Mouse (Mus musculus) limb, embryonic 12.5 days (tissue): Measurements from ENCODE around the gene Ptpn13. TPM values are rescaled to one million over a fixed set of nuclear protein-coding genes. Genes with fewer than 3 reads are reported as not detected.

Source experiments
- ATAC-seq: fragments of 200-750 bp; cut with Nextera tagmentation; 2 replicates; pipeline ENCODE4 v1.8.0; 2017; ENCODE audit warnings: low read depth, moderate TSS enrichment; ENCODE audit not compliant: insufficient number of reproducible peaks, insufficient read depth, low FRiP score, low TSS enrichment
- H3K27ac ChIP-seq: fragments of 300-500 bp; sonication (generic); 2 replicates; pipeline ENCODE4 v1.5.1; 2016; ENCODE audit warnings: mild to moderate bottlenecking, moderate library complexity
- H3K27me3 ChIP-seq: fragments of 300-500 bp; sonication (generic); 2 replicates; pipeline ENCODE4 v1.6.1; 2016; ENCODE audit warnings: mild to moderate bottlenecking, moderate library complexity
- H3K36me3 ChIP-seq: fragments of 300-500 bp; sonication (generic); 2 replicates; pipeline ENCODE4 v1.6.1; 2016; ENCODE audit warnings: mild to moderate bottlenecking, moderate library complexity
- H3K4me1 ChIP-seq: fragments of 300-500 bp; sonication (generic); replicated peaks from 2 replicates; pipeline ENCODE4 v1.6.1; 2016
- H3K4me2 ChIP-seq: fragments of 300-500 bp; sonication (generic); 2 replicates; pipeline ENCODE4 v1.6.1; 2016; ENCODE audit warnings: mild to moderate bottlenecking, moderate library complexity
- H3K4me3 ChIP-seq: fragments of 300-500 bp; sonication (generic); replicated peaks from 2 replicates; pipeline ENCODE4 v1.5.1; 2016; ENCODE audit warnings: mild to moderate bottlenecking
- H3K9ac ChIP-seq: fragments of 300-500 bp; sonication (generic); replicated peaks from 2 replicates; pipeline ENCODE4 v1.6.1; 2016; ENCODE audit warnings: mild to moderate bottlenecking, moderate library complexity
- H3K9me3 ChIP-seq: fragments of 300-500 bp; sonication (generic); 2 replicates; pipeline ENCODE4 v1.6.1; 2016; ENCODE audit warnings: mild to moderate bottlenecking, moderate library complexity
- WGBS: fragments of 180-500 bp; shearing (Covaris S2); methylation state at CpG from one replicate; pipeline ENCODE4 v1.1.7; 2016; 5-methylcytosine and 5-hydroxymethylcytosine counted together
- polyA plus RNA-seq: library from polyadenylated mRNA; unstranded; fragments of >200 nt; fragmentation: Nextera tagmentation; extraction: Ambion mirVana; gene quantifications from 2 replicates; pipeline ENCODE4 v1.2.1, GENCODE M21; 2016

Gene Ptpn13
- 12.5 and 13.2 TPM in 2 replicates for polyA plus RNA-seq

GRCm38 (mm10) chr5:103424678-103425319 lies at the start of gene Ptpn13:
TSS of gene Ptpn13 (plus strand) at chr5:103425192.
- Histone ChIP-seq H3K36me3 (no peaks in the 10 kb centered on the region), H3K4me1 (peaks cover 41% of the 10 kb centered on the region), H3K27ac (peak within 1 kb of the TSS; percentile 79), H3K4me2 (peak within 1 kb of the TSS; percentile 95), H3K9me3 (no peaks in the 10 kb centered on the region), H3K4me3 (peak within 1 kb of the TSS; percentile 81), H3K9ac (peak within 1 kb of the TSS; percentile 79), H3K27me3 (peaks cover 19% of the 10 kb centered on the region)
- ATAC-seq = peak; percentile 90
- WGBS = under 1% methylated on average over 53 of the region's 55 CpGs

- no peaks in the 10 kb centered on the region for H3K36me3 ChIP-seq
- H3K9me3 ChIP-seq = no peaks in the 10 kb centered on the region
- H3K4me3 ChIP-seq = no peak overlapping the region
- no peak for ATAC-seq
- no peak overlapping the region for H3K27ac ChIP-seq
- H3K9ac ChIP-seq = no peak overlapping the region
- 85% methylated on average over 9 of the region's 9 CpGs for WGBS
- no peak overlapping the region for H3K4me2 ChIP-seq
- no peaks in the 10 kb centered on the region for H3K27me3 ChIP-seq
- no peaks in the 10 kb centered on the region for H3K4me1 ChIP-seq
Measured at GRCm38 (mm10) chr5:103375226-103375625, 49.8 kb upstream of the Ptpn13 start.

DNA sequence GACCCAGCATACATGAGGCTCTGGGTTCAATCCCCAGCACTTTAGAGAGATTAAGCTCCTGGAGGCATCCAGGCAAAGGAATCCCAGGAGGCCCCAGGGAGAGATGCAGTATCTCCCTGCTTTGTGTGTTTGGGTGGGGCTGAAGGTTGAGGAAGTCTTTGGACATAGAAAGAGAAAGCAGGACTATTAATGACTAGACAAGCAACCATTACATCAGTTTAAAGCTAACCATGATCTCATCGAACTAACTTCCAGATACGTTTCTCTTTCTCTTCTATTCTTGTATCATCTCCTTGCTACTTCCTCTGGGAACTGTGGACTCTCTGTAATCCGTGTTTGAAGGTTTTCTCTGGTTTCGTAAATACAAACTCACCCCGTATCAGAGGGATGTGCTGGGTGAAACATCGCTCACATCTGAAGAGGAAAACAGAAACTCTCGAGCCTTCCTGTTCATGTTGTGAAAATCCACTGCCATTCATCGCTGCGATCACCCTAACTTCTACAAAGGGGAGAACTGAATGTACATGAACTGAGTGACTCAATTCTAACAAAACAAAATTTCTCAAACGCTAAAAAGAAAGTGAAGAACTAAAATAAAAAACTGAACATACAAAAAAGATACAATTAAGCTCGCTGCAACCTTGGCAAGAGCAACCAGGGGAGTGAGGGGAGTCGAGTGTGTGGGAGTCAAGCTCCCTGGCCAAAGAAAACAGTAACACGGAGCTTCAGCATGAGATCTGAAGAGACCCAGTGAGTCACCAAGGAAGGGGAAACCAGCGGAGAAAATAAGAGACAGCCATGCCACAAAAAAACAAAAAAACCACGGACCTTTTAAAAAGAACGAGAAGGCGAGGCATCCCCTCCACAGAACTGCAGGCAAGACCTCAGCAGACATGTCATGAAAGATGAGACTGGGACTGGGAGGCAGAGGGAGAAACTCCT lies 48.4 kb upstream of the Ptpn13 start:
- Histone ChIP-seq H3K27me3 (no peaks in the 10 kb centered on the region), H3K4me2 (no peak overlapping the region), H3K9ac (no peak overlapping the region), H3K4me3 (no peak overlapping the region), H3K4me1 (no peaks in the 10 kb centered on the region), H3K27ac (no peak overlapping the region), H3K36me3 (no peaks in the 10 kb centered on the region), H3K9me3 (no peaks in the 10 kb centered on the region)
- ATAC-seq = no peak
- 68% methylated on average over 17 of the region's 17 CpGs for WGBS

GRCm38 (mm10) chr5:103377493-103378130 lies 47.4 kb upstream of the Ptpn13 start:
- Histone ChIP-seq H3K36me3 (no peaks in the 10 kb centered on the region), H3K27me3 (no peaks in the 10 kb centered on the region), H3K4me2 (no peak overlapping the region), H3K27ac (no peak overlapping the region), H3K4me1 (no peaks in the 10 kb centered on the region), H3K9me3 (no peaks in the 10 kb centered on the region), H3K9ac (no peak overlapping the region), H3K4me3 (no peak overlapping the region)
- no peak for ATAC-seq
- 65% methylated on average over 12 of the region's 12 CpGs for WGBS

- WGBS = 66% methylated on average over 11 of the region's 11 CpGs
Measured at GRCm38 (mm10) chr5:103380785-103381527, 44.0 kb upstream of the Ptpn13 start.

DNA sequence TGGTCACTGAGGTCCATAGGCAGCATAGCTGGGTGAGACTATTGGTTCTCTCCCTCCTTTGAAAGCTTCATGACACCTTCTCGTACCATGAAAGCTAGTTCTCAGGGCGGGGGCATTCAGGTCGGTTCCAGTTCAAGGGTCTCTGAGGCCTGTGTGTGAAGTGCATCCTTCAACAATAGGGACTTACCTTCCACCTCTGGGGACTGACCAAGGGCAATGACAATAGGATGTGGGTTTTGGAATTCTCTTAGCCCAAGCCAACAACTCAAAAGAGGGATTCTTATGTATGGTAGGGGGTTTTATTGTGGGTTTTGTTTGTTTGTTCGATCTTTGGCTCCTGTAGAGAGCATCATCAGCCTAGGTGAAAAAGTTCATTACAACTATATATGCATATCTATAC lies 42.0 kb upstream of the Ptpn13 start:
- no peak overlapping the region for H3K4me3 ChIP-seq
- no peak overlapping the region for H3K9ac ChIP-seq
- no peaks in the 10 kb centered on the region for H3K27me3 ChIP-seq
- no peaks in the 10 kb centered on the region for H3K9me3 ChIP-seq
- no peaks in the 10 kb centered on the region for H3K36me3 ChIP-seq
- H3K4me1 ChIP-seq = peaks cover 7% of the 10 kb centered on the region
- no peak overlapping the region for H3K27ac ChIP-seq
- WGBS = 98% methylated on average over 4 of the region's 4 CpGs
- no peak for ATAC-seq
- H3K4me2 ChIP-seq = no peak overlapping the region

More at GRCm38 (mm10) chr5:103380785-103381527, 44.0 kb upstream of the Ptpn13 start:
- no peaks in the 10 kb centered on the region for H3K27me3 ChIP-seq
- no peaks in the 10 kb centered on the region for H3K4me1 ChIP-seq
- no peaks in the 10 kb centered on the region for H3K36me3 ChIP-seq
- no peak for ATAC-seq
- no peak overlapping the region for H3K4me3 ChIP-seq
- H3K27ac ChIP-seq = no peak overlapping the region
- H3K4me2 ChIP-seq = no peak overlapping the region
- no peak overlapping the region for H3K9ac ChIP-seq
- no peaks in the 10 kb centered on the region for H3K9me3 ChIP-seq

- Histone ChIP-seq H3K27ac (no peak overlapping the region), H3K4me2 (no peak overlapping the region), H3K9ac (no peak overlapping the region), H3K27me3 (no peaks in the 10 kb centered on the region), H3K36me3 (no peaks in the 10 kb centered on the region), H3K4me3 (no peak overlapping the region), H3K9me3 (no peaks in the 10 kb centered on the region), H3K4me1 (peaks cover 9% of the 10 kb centered on the region)
- 91% methylated on average over 7 of the region's 7 CpGs for WGBS
- no peak for ATAC-seq
Measured at GRCm38 (mm10) chr5:103384021-103384420, 41.0 kb upstream of the Ptpn13 start.

GRCm38 (mm10) chr5:103387540-103388026 lies 37.4 kb upstream of the Ptpn13 start:
- no peak overlapping the region for H3K9ac ChIP-seq
- no peaks in the 10 kb centered on the region for H3K27me3 ChIP-seq
- 52% methylated on average over 8 of the region's 8 CpGs for WGBS
- no peak overlapping the region for H3K4me2 ChIP-seq
- no peaks in the 10 kb centered on the region for H3K9me3 ChIP-seq
- H3K27ac ChIP-seq = peak overlapping the region; percentile 76
- peaks cover 9% of the 10 kb centered on the region for H3K4me1 ChIP-seq
- no peaks in the 10 kb centered on the region for H3K36me3 ChIP-seq
- peak; percentile 73 for ATAC-seq
- H3K4me3 ChIP-seq = no peak overlapping the region

DNA sequence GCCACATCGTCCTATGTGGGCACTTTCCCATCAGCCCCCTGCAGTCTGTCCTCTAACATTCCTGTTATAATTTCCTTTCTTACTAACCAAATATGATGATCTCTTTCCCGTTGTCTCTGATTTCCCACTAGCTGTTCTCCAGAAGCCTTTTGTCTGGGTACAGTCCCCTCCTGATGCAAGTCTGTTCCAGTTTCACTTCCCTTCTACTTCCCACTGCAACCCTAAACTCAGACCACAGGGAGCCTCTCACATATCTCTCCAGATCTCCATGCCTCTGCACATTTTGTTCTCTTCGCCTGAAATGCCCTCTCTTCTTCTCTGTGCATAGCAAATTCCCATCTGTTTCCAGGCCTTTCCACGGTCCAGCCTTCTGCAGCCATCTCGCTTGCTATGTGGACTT lies 35.6 kb upstream of the Ptpn13 start:
- no peak for ATAC-seq
- H3K4me3 ChIP-seq = no peak overlapping the region
- no peak overlapping the region for H3K9ac ChIP-seq
- no peak overlapping the region for H3K4me2 ChIP-seq
- no peaks in the 10 kb centered on the region for H3K27me3 ChIP-seq
- 79% methylated on average over 5 of the region's 5 CpGs for WGBS
- H3K27ac ChIP-seq = no peak overlapping the region
- peaks cover 9% of the 10 kb centered on the region for H3K4me1 ChIP-seq
- H3K36me3 ChIP-seq = no peaks in the 10 kb centered on the region
- no peaks in the 10 kb centered on the region for H3K9me3 ChIP-seq

DNA sequence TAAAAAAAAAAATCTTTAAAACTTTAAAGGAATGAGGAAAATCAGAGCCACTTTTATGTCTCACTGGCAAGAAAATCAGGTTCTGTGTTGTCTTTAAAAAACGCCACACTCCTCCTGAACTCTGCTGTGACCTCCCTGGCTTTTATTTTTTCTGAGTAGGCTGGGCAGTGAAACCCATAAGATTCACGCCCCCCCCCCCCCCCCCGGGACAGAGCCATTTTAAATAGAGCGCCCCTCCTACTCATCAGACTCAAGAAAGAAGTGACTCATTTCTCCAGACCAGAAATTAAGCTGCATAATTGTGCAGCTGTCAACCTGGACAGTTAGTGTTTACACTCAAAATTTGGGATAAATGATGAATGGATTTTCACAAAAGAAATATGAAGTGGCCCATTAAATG lies 31.8 kb upstream of the Ptpn13 start:
- 13% methylated on average over 4 of the region's 4 CpGs for WGBS
- Histone ChIP-seq H3K4me3 (no peak overlapping the region), H3K9ac (no peak overlapping the region), H3K36me3 (no peaks in the 10 kb centered on the region), H3K27ac (no peak overlapping the region), H3K4me2 (no peak overlapping the region), H3K4me1 (no peaks in the 10 kb centered on the region; the same call in none of the 2 replicates), H3K27me3 (no peaks in the 10 kb centered on the region), H3K9me3 (no peaks in the 10 kb centered on the region)
- no peak for ATAC-seq
